Mouse (Mus musculus) neural tube, embryonic 15.5 days (tissue): ENCODE measurements around the gene 4930402F06Rik. TPM values are rescaled to one million over a fixed set of nuclear protein-coding genes. Genes with fewer than 3 reads are reported as not detected.
A peak's percentile ranks its signal among the peaks of the same experiment; 100 is the strongest.

Experiments used
- ATAC-seq: fragments of 200-750 bp; cut with Nextera tagmentation; 2 replicates; pipeline ENCODE4 v1.8.0; 2017; ENCODE audit warnings: mild to moderate bottlenecking, moderate TSS enrichment, moderate library complexity; ENCODE audit not compliant: low FRiP score
- H3K27ac ChIP-seq: fragments of 300-500 bp; sonication (generic); replicated peaks from 2 replicates; pipeline ENCODE4 v1.5.1; 2015; ENCODE audit warnings: mild to moderate bottlenecking, inconsistent platforms
- H3K27me3 ChIP-seq: fragments of 300-500 bp; sonication (generic); replicated peaks from 2 replicates; pipeline ENCODE4 v1.6.1; 2015; ENCODE audit warnings: inconsistent platforms
- H3K36me3 ChIP-seq: fragments of 300-500 bp; sonication (generic); 2 replicates; pipeline ENCODE4 v1.6.1; 2015; ENCODE audit warnings: inconsistent platforms
- H3K4me1 ChIP-seq: fragments of 300-500 bp; sonication (generic); 2 replicates; pipeline ENCODE4 v1.6.1; 2015; ENCODE audit warnings: inconsistent platforms
- H3K4me2 ChIP-seq: fragments of 300-500 bp; sonication (generic); 2 replicates; pipeline ENCODE4 v1.6.1; 2015; ENCODE audit warnings: inconsistent platforms, mild to moderate bottlenecking, moderate library complexity
- H3K4me3 ChIP-seq: fragments of 300-500 bp; sonication (generic); replicated peaks from 2 replicates; pipeline ENCODE4 v1.5.1; 2015; ENCODE audit warnings: mild to moderate bottlenecking, inconsistent platforms
- H3K9ac ChIP-seq: fragments of 300-500 bp; sonication (generic); replicated peaks from 2 replicates; pipeline ENCODE4 v1.6.1; 2015; ENCODE audit warnings: mild to moderate bottlenecking, inconsistent platforms
- H3K9me3 ChIP-seq: fragments of 300-500 bp; sonication (generic); replicated peaks from 2 replicates; pipeline ENCODE4 v1.6.1; 2016; ENCODE audit warnings: inconsistent platforms
- WGBS: fragments of 180-500 bp; shearing (Covaris S2); methylation state at CpG from one replicate; pipeline ENCODE4 v1.1.7; 2015; ENCODE audit warnings: mixed read lengths; 5-methylcytosine and 5-hydroxymethylcytosine counted together
- polyA plus RNA-seq: library from polyadenylated mRNA; unstranded; fragments of >200 nt; fragmentation: Nextera tagmentation; extraction: Ambion mirVana; gene quantifications from 2 replicates; pipeline ENCODE4 v1.2.1, GENCODE M21; 2015

Gene 4930402F06Rik
- polyA plus RNA-seq, 1 experiment from 2014 or later: not detected

DNA sequence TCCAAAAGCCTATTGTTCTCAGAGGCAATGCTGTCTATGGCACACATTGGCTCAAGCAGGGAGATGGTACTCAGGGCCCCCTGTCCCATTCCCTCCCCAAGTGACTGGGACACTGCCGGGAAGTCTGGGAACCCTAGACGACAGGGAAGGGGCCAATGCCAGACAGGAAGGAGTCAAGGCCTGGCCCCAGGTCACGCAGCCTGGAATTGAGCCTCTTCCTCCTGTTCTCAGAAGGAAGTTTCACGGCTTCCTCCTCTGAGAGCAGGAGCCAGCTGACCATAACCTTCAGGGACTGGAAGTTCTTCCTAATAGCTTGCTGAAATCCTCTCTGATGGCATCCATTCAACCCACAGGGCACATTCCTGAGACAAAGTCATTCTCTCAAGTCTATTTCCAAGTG is 36.5 kb upstream of the 4930402F06Rik start:
- Histone ChIP-seq H3K4me1 (peaks cover 16% of the 10 kb centered on the region), H3K4me2 (no peak overlapping the region), H3K36me3 (no peaks in the 10 kb centered on the region), H3K27me3 (no peaks in the 10 kb centered on the region), H3K9ac (no peak overlapping the region), H3K9me3 (no peaks in the 10 kb centered on the region), H3K4me3 (no peak overlapping the region), H3K27ac (no peak overlapping the region; the same call in 1 of the 2 replicates)
- ATAC-seq: no peak
- WGBS: 66% methylated on average over 4 of the region's 4 CpGs

DNA sequence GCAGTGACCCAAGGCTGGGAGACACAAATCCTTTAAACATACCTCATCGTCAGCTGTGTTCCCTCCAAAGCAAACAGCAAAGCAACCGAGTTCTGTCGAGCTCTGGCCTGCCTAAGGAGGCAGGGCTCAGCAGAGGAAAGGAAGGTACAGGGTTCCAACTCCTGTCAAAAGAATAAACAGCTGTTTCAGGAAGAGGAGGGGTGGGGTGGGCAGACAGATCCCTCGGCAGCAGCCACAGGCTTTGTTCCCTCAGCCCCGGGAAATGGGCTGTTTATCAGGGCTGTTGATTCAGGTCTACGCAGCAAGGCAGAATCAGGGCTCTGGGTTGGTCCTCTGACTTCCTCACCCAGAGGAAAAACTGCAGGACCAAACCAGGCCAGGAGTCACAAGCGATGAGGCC is 35.5 kb upstream of the 4930402F06Rik start:
- Histone ChIP-seq H3K4me2 (no peak overlapping the region), H3K36me3 (no peaks in the 10 kb centered on the region), H3K9me3 (no peaks in the 10 kb centered on the region), H3K9ac (no peak overlapping the region), H3K4me1 (peaks cover 16% of the 10 kb centered on the region), H3K27ac (peak overlapping the region; percentile 10), H3K4me3 (no peak overlapping the region), H3K27me3 (no peaks in the 10 kb centered on the region)
- ATAC-seq: no peak
- WGBS: 31% methylated on average over 7 of the region's 7 CpGs

DNA sequence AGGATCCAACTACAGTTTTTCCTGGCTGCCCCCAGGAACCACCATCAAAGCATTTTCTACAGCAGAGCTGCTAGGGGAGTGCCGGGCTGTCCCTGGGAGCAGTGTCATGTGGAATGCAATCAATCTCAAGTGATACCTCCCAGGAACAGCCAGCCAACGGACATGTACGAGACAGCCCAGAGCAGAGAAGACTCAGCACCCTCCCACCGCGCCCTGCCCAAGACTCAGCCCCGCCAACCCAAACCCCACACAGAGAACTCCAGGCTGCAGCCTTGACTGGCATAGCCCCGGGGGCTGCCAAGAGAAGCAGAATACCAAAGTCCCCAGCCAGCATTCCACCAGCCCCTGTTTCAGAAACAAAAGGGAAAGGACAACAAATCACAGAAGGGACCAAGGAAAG is 35.0 kb upstream of the 4930402F06Rik start:
- Histone ChIP-seq H3K9ac (no peak overlapping the region), H3K9me3 (no peaks in the 10 kb centered on the region)
- peak; percentile 64; the same call in 1 of the 2 replicates for ATAC-seq

DNA sequence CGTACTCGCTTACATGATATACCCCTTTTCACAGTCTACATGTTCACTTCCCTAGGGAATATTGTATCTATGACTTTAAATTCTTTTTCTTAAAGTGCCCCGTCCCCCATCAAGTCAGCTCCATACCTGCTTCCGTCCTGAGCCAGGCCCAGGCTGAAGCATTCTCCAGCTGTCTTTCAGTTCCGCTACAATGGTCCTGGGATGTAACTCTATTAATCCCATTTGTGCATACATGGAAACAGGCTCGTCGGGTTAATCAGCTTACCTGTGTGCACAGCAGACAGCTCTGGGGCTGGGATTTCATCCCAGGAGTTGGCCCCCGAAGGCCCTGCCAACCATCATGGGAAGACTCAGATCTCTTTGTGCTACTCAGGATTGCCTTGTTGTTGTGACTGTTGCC is 33.8 kb upstream of the 4930402F06Rik start:
- 91% methylated on average over 8 of the region's 8 CpGs for WGBS
- H3K27ac ChIP-seq: no peak overlapping the region

More for the DNA sequence above, 35.0 kb upstream of the 4930402F06Rik start:
- Histone ChIP-seq H3K4me3 (no peak overlapping the region), H3K4me2 (no peak overlapping the region), H3K4me1 (peaks cover 16% of the 10 kb centered on the region), H3K27me3 (no peaks in the 10 kb centered on the region), H3K36me3 (no peaks in the 10 kb centered on the region), H3K27ac (peak overlapping the region; percentile 10; the same call in 1 of the 2 replicates)
- 18% methylated on average over 7 of the region's 7 CpGs for WGBS

DNA sequence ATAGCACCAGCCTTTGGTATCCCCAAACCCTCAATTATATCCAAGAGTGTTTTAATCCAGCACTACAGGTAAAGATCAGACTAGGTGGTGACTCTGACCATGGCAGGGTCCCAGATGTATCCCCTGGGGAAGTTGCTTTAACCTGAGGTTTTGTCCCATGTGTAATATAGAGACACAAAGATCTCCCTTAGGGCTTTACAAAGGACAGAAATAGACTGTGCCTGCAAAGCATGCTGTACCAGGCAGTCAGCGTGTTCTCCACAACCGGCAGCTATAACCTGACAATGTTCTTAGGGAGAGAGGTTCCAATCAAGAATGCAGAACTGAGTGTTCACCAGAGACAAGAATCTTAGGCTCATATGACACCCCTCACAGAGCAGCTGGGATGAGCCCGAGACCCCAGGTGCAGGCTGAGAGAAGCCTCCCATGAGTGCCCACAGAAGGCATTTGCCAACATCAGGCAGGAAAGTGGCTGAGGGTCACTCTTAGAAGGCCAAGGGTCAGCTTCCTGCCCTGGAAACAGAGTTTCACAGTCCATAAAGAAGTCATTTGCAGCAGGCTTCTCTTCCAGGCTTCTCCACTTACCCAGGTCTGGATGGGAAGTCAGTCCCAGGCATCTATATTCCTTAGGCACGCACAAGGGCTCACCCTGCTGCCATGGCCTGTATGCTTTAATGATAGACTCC is 31.8 kb upstream of the 4930402F06Rik start:
- H3K4me1 ChIP-seq: peaks cover 16% of the 10 kb centered on the region
- H3K9me3 ChIP-seq: no peaks in the 10 kb centered on the region
- H3K27me3 ChIP-seq: no peaks in the 10 kb centered on the region
- H3K27ac ChIP-seq: no peak overlapping the region
- no peak overlapping the region for H3K9ac ChIP-seq
- no peaks in the 10 kb centered on the region for H3K36me3 ChIP-seq
- no peak overlapping the region for H3K4me2 ChIP-seq
- H3K4me3 ChIP-seq: no peak overlapping the region
- no peak for ATAC-seq
- WGBS: 80% methylated on average over 4 of the region's 4 CpGs

More for the DNA sequence above, 33.8 kb upstream of the 4930402F06Rik start:
- no peaks in the 10 kb centered on the region for H3K36me3 ChIP-seq
- no peak overlapping the region for H3K4me3 ChIP-seq
- peaks cover 16% of the 10 kb centered on the region for H3K4me1 ChIP-seq
- no peak for ATAC-seq
- H3K9ac ChIP-seq: no peak overlapping the region
- no peak overlapping the region for H3K4me2 ChIP-seq
- no peaks in the 10 kb centered on the region for H3K9me3 ChIP-seq
- no peaks in the 10 kb centered on the region for H3K27me3 ChIP-seq

DNA sequence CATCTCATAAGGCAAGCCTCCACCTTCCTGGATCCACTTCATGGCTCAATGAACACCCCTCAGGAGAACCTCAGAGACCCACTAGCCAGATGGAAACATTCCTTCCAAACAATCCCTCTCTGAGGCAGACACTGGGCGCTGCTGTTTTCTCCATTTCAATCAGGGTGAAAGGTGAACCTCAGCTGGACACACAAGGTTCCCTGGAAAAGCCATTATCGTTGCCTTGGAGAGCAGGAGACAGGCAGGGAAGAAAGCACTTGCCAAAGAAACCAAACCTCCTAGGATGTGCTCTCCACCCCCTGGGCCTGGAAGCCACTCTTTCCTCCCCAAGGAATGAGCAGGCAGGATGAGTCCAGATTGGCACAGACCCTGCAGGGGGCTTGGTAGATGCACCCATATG is 30.6 kb upstream of the 4930402F06Rik start:
- 40% methylated on average over 2 of the region's 2 CpGs for WGBS
- no peak for ATAC-seq
- Histone ChIP-seq H3K36me3 (no peaks in the 10 kb centered on the region), H3K4me2 (no peak overlapping the region), H3K9ac (no peak overlapping the region), H3K4me3 (no peak overlapping the region), H3K9me3 (no peaks in the 10 kb centered on the region), H3K4me1 (peaks cover 7% of the 10 kb centered on the region), H3K27me3 (no peaks in the 10 kb centered on the region), H3K27ac (no peak overlapping the region)

DNA sequence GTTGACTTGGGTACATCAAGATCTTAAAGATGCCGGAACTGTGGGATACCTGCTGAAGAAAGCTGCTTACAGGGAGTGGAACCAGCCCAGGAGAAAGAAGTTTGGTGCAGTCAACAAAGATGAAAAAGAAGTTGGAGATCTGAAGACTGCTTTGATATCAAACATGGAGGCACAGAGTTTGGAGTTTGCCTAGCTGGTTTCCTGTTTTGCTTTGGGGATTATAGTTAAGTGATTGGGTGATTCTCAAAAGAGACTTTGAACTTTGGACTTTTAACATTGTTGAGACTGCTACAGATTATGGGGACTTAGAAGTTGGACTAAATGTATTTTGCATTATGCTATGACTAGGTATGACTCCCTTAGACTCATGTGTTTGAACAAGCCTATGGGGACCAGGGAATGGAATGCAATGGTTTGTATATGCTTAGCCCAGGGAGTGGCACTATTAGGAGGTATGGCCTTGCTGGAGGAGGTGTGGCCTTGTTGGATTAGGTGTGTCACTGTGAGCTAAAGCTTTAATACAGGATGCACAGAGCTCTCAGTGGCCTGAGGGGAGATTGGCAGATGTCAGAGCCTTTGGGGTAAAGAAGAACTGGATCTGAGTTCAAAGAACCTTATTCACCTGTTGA is 26.9 kb upstream of the 4930402F06Rik start:
- no peak overlapping the region for H3K4me2 ChIP-seq
- H3K27me3 ChIP-seq: no peaks in the 10 kb centered on the region
- 97% methylated on average over 1 of the region's 1 CpGs for WGBS
- no peak for ATAC-seq
- no peaks in the 10 kb centered on the region; the same call in 1 of the 2 replicates for H3K36me3 ChIP-seq
- H3K27ac ChIP-seq: no peak overlapping the region
- no peaks in the 10 kb centered on the region for H3K9me3 ChIP-seq
- no peaks in the 10 kb centered on the region for H3K4me1 ChIP-seq
- no peak overlapping the region for H3K9ac ChIP-seq
- H3K4me3 ChIP-seq: no peak overlapping the region

DNA sequence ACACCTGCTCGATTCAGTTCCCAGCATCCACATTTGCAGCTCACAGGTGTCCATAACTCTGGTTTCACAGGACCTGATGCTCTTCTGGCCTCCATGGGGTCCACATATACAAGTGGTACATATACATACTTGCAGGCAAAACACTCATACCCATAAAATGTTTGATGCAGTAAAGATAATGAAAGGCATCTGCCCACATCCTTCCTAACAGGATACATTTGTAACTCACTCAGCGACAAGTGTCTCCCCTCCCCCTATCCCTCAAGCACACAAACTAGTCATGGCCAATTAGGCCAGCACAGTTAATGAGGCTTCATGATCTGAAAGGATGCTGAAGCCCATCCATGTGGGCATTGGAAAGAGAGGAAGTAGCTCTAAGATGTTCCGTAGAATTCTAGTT is 25.4 kb upstream of the 4930402F06Rik start:
- no peak overlapping the region for H3K27ac ChIP-seq
- no peaks in the 10 kb centered on the region for H3K4me1 ChIP-seq
- H3K36me3 ChIP-seq: no peaks in the 10 kb centered on the region; the same call in 1 of the 2 replicates
- no peaks in the 10 kb centered on the region for H3K9me3 ChIP-seq
- H3K4me3 ChIP-seq: no peak overlapping the region
- no peak overlapping the region for H3K4me2 ChIP-seq
- no peak overlapping the region for H3K9ac ChIP-seq
- no peak for ATAC-seq
- no peaks in the 10 kb centered on the region for H3K27me3 ChIP-seq
- 81% methylated on average over 3 of the region's 3 CpGs for WGBS

DNA sequence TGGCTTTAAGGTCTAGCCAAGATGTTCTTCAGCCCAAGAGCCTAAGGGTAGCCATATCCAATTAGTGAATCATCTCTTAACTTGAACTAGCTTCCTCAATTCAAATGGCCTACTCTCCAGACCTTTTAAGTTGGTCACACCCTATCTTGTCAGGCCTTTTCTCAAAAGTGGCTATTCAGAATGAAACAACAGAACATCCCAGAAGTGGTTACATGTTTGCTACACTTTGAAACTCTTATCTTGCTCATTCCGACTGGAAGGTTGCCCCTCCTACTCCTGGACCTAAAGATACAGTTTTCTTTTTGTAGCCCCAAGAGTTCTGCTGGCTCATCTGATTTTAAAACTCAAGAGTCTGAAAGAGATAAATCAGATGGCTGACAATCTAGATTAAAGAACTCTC is 23.7 kb upstream of the 4930402F06Rik start:
- Histone ChIP-seq H3K9me3 (no peaks in the 10 kb centered on the region), H3K27me3 (no peaks in the 10 kb centered on the region), H3K4me2 (no peak overlapping the region), H3K27ac (no peak overlapping the region), H3K4me1 (no peaks in the 10 kb centered on the region), H3K9ac (no peak overlapping the region), H3K4me3 (no peak overlapping the region), H3K36me3 (no peaks in the 10 kb centered on the region; the same call in 1 of the 2 replicates)
- ATAC-seq: no peak
- WGBS: 89% methylated on average over 1 of the region's 1 CpGs

DNA sequence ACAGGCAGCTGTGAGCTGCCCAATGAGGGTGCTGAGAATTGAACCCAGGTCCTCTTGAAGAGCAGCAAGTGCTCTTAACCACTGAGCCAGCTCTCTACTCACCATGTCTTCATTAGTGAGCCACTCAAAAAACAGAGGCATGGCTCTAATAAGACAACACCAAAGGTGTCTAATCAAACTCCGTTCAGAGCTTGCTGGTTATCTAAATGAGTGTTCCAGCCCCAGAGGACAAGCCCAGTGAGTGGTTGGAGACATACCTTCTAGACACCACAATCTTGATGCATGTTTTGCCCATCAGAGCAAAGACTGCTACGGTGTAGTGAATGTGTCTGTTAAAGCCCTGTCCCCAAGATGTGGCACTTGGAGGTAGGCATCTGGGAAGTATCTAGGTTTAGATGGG is 22.7 kb upstream of the 4930402F06Rik start:
- WGBS: 98% methylated on average over 2 of the region's 2 CpGs
- Histone ChIP-seq H3K27ac (no peak overlapping the region), H3K4me1 (no peaks in the 10 kb centered on the region), H3K9ac (no peak overlapping the region), H3K27me3 (no peaks in the 10 kb centered on the region), H3K4me3 (no peak overlapping the region), H3K9me3 (no peaks in the 10 kb centered on the region), H3K4me2 (no peak overlapping the region), H3K36me3 (no peaks in the 10 kb centered on the region; the same call in 1 of the 2 replicates)
- no peak for ATAC-seq

DNA sequence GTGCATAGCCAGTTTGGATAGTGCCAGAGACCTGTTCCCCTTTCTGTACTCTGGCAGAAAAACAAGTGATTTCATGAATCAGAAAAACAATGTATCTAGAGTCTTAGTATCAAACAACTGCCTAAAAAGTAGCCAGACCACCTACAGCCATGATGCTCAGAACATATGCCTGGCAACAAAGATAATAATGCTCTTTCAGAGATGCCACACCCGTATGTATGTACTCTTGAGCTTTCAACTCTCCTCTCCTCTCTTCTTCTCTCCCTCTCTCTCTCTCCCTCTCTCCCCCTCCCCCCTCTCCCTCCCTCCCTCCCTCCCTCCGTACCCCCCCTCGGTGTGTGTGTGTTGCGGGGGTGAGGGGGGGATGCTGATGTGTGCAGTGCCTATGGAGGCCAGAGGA is 22.3 kb upstream of the 4930402F06Rik start:
- Histone ChIP-seq H3K4me1 (no peaks in the 10 kb centered on the region), H3K27ac (no peak overlapping the region), H3K4me3 (no peak overlapping the region), H3K36me3 (no peaks in the 10 kb centered on the region; the same call in 1 of the 2 replicates), H3K4me2 (no peak overlapping the region), H3K9me3 (no peaks in the 10 kb centered on the region), H3K27me3 (no peaks in the 10 kb centered on the region), H3K9ac (no peak overlapping the region)
- 95% methylated on average over 4 of the region's 4 CpGs for WGBS
- no peak for ATAC-seq

DNA sequence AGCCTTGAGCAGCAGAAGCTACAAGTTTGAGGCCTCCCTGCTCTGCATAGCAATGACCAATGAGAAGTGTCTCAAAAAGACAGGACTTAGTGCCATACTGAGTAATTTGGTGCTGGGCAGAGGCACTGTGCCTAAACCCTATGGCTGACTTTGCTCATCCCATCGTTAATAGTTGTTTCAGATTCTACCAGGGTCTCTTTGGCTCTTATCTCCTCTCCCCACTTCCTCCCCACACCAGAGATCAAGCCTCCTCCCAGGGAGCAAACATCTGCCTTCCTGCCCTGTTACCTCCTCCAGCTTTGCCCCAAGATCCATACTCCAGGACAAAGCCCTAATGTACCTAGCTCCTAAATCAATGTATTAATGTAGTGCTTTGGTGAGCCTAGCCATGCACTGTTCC is 20.3 kb upstream of the 4930402F06Rik start:
- Histone ChIP-seq H3K27ac (no peak overlapping the region), H3K9ac (no peak overlapping the region), H3K36me3 (no peaks in the 10 kb centered on the region; the same call in 1 of the 2 replicates), H3K9me3 (no peaks in the 10 kb centered on the region), H3K4me2 (no peak overlapping the region), H3K4me1 (no peaks in the 10 kb centered on the region), H3K27me3 (no peaks in the 10 kb centered on the region), H3K4me3 (no peak overlapping the region)
- 86% methylated on average over 1 of the region's 1 CpGs for WGBS
- ATAC-seq: no peak
